In the genomic region with DNA sequence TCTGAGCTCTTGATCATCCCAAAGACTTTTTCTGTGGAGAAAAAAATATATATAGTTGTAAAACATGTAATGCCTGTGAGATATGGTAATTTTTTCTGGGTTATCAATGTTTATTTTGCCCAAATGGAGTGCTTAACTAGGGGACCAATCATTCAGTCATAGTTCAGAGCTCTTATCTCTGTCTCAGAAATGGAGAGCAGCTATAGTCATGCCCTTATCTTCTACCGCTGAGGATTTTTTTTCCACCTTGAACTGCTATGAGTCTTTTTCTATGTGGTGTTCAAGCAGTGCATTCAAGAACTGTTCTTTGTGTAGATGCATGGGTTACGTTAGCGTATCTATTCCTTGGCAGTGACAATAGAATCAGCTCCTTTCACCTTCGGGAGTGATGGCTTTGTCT, we compare ENCODE assay signal across 26 mouse cellular contexts.
A peak's percentile ranks its signal among the peaks of the same experiment; 100 is the strongest.
DNase-seq lines count a peak whose midpoint lies in the region; ATAC-seq and TF ChIP-seq lines count a peak whose summit lies in the region.
"Had no signal": no experiment of that assay in that cellular context is flagged by ENCODE, and none has a peak within 500 bp of the region (broad histone marks: within the 10 kb centered on the region; RNA-seq: fewer than 3 reads in every experiment).

No protein-coding gene starts in this region.

- ATAC-seq in intestine, embryonic 14.5 days (replicated peaks; ENCODE audit: low FRiP score, low TSS enrichment, low read depth): 0 out of 2 replicates have a peak, but pooled peaks have one; percentile 43
- no peak for ATAC-seq in intestine, postnatal 0 days
- 0 out of 2 replicates have a peak, but pooled peaks have one; percentile 26 for ATAC-seq in intestine, embryonic 16.5 days
- ATAC-seq: CD4-positive, CD25-positive, alpha-beta regulatory T cell, adult 4 months; forebrain, embryonic 14.5 days; forebrain, embryonic 16.5 days had no signal

- no peak overlapping the region for H3K4me3 ChIP-seq in intestine, embryonic 14.5 days (ENCODE audit: low read depth, low read length)
- H3K4me3 ChIP-seq in intestine, postnatal 0 days (ENCODE audit: low read depth, low read length): no peak overlapping the region
- no peak overlapping the region for H3K4me3 ChIP-seq in MEL (ENCODE audit: control insufficient read depth in 1 of 2, insufficient read depth in 1 of 2, low read depth in 2 of 2, low read length in 2 of 2)
- H3K4me3 ChIP-seq in intestine, embryonic 16.5 days (ENCODE audit: low read length): no peak overlapping the region
- H3K4me3 ChIP-seq: embryonic facial prominence, embryonic 13.5 days; embryonic facial prominence, embryonic 15.5 days; erythroblast, embryonic 14.5 days; forebrain, embryonic 10.5 days; forebrain, embryonic 12.5 days had no signal

- no peak overlapping the region for H3K4me2 ChIP-seq in intestine, embryonic 14.5 days (ENCODE audit: low read length)
- H3K4me2 ChIP-seq in intestine, postnatal 0 days (replicated peaks; ENCODE audit: low read depth): no peak overlapping the region
- no peak overlapping the region for H3K4me2 ChIP-seq in intestine, embryonic 16.5 days (ENCODE audit: low read depth, low read length)
- H3K4me2 ChIP-seq: embryonic facial prominence, embryonic 13.5 days; embryonic facial prominence, embryonic 15.5 days; forebrain, embryonic 12.5 days had no signal

- no peak for TF ChIP-seq EP300 in MEL (IDR thresholded peaks at IDR 0.05; ENCODE audit: low read depth in 1 of 2, low read length in 2 of 2)

- H3K36me3 ChIP-seq in intestine, embryonic 14.5 days (ENCODE audit: control insufficient read depth, insufficient read depth, low read length): no peaks in the 10 kb centered on the region
- H3K36me3 ChIP-seq in intestine, postnatal 0 days (ENCODE audit: control insufficient read depth, insufficient read depth): no peaks in the 10 kb centered on the region
- H3K36me3 ChIP-seq in MEL (ENCODE audit: control insufficient read depth in 1 of 2, insufficient read depth in 2 of 2, low read length in 2 of 2): no peaks in the 10 kb centered on the region; a peak in 1 of 4 replicates
- H3K36me3 ChIP-seq in intestine, embryonic 16.5 days (ENCODE audit: control insufficient read depth, insufficient read depth, low read length): no peaks in the 10 kb centered on the region
- H3K36me3 ChIP-seq: embryonic facial prominence, embryonic 13.5 days; embryonic facial prominence, embryonic 15.5 days; forebrain, embryonic 12.5 days; G1E had no signal

- WGBS in intestine, embryonic 14.5 days: 84% methylated on average over 4 of the region's 4 CpGs
- 50% methylated on average over 4 of the region's 4 CpGs for WGBS in intestine, postnatal 0 days
- WGBS in intestine, embryonic 16.5 days: 59% methylated on average over 4 of the region's 4 CpGs

- no peak for DNase-seq in intestine, embryonic 14.5 days (ENCODE audit: low spot score)
- DNase-seq in MEL (ENCODE audit: low read depth, low spot score): peak; percentile 9
- no peak for DNase-seq in kidney, postnatal 14 days
- DNase-seq: adrenal gland, adult 2 months; adrenal gland, postnatal 10 days; adrenal gland, postnatal 25 days; B cell, adult 2 months; cerebellum, adult 11 months; cerebellum, adult 18-20 months; cerebellum, adult 8-10 months; cerebellum, adult 9-11 months; cerebellum, postnatal 14 days; cerebellum, postnatal 36 days; embryo, embryonic 11 days had no signal

- no peak for TF ChIP-seq POLR2A in MEL (IDR thresholded peaks at IDR 0.05; ENCODE audit: control insufficient read depth in 1 of 2, insufficient read depth in 1 of 2, low read depth in 1 of 2, low read length in 2 of 2, poor library complexity in 1 of 2)

- H3K4me1 ChIP-seq in intestine, embryonic 14.5 days (replicated peaks; ENCODE audit: control insufficient read depth, insufficient read depth, low read length): no peaks in the 10 kb centered on the region
- no peaks in the 10 kb centered on the region for H3K4me1 ChIP-seq in intestine, postnatal 0 days (replicated peaks; ENCODE audit: control insufficient read depth, insufficient read depth, low read length)
- peaks cover 0 to 3% of the 10 kb centered on the region in 2 experiments; a peak in 1 of 4 replicates for H3K4me1 ChIP-seq in MEL (ENCODE audit: control insufficient read depth in 1 of 2, insufficient read depth in 2 of 2, low read length in 2 of 2)
- H3K4me1 ChIP-seq in intestine, embryonic 16.5 days (ENCODE audit: control insufficient read depth, insufficient read depth, low read length): 0 out of 2 replicates have a peak, but pooled peaks cover 2% of the 10 kb centered on the region
- H3K4me1 ChIP-seq: embryonic facial prominence, embryonic 13.5 days; embryonic facial prominence, embryonic 15.5 days; forebrain, embryonic 10.5 days; forebrain, embryonic 12.5 days had no signal

- H3K27me3 ChIP-seq in intestine, embryonic 14.5 days (replicated peaks; ENCODE audit: control insufficient read depth, insufficient read depth, low read length): no peaks in the 10 kb centered on the region
- H3K27me3 ChIP-seq in intestine, postnatal 0 days (replicated peaks; ENCODE audit: control insufficient read depth, insufficient read depth, low read length): no peaks in the 10 kb centered on the region
- no peaks in the 10 kb centered on the region for H3K27me3 ChIP-seq in MEL (ENCODE audit: control insufficient read depth in 1 of 2, insufficient read depth in 2 of 2, low read length in 2 of 2)
- no peaks in the 10 kb centered on the region for H3K27me3 ChIP-seq in intestine, embryonic 16.5 days (replicated peaks; ENCODE audit: control insufficient read depth, insufficient read depth, low read length)
- H3K27me3 ChIP-seq: CH12.LX; embryonic facial prominence, embryonic 13.5 days; embryonic facial prominence, embryonic 15.5 days; forebrain, embryonic 12.5 days had no signal

- no peak overlapping the region for H3K9ac ChIP-seq in intestine, embryonic 14.5 days (ENCODE audit: low read length)
- H3K9ac ChIP-seq in intestine, postnatal 0 days (ENCODE audit: low read depth, low read length): no peak overlapping the region
- H3K9ac ChIP-seq in MEL (ENCODE audit: control insufficient read depth, low read depth, low read length, poor library complexity, severe bottlenecking): no peak overlapping the region
- H3K9ac ChIP-seq in intestine, embryonic 16.5 days (ENCODE audit: low read depth, low read length): no peak overlapping the region
- H3K9ac ChIP-seq: embryonic facial prominence, embryonic 13.5 days; embryonic facial prominence, embryonic 15.5 days; forebrain, embryonic 12.5 days had no signal

- no peaks in the 10 kb centered on the region for H3K79me2 ChIP-seq in MEL (ENCODE audit: control insufficient read depth, insufficient read depth, low read length, poor library complexity)

- H3K9me3 ChIP-seq in intestine, embryonic 14.5 days (ENCODE audit: control insufficient read depth, low read length): no peaks in the 10 kb centered on the region
- H3K9me3 ChIP-seq in intestine, postnatal 0 days (ENCODE audit: control insufficient read depth): no peaks in the 10 kb centered on the region
- H3K9me3 ChIP-seq in MEL (replicated peaks; ENCODE audit: insufficient read depth, low read length): no peaks in the 10 kb centered on the region
- no peaks in the 10 kb centered on the region for H3K9me3 ChIP-seq in intestine, embryonic 16.5 days (ENCODE audit: control insufficient read depth, low read length)
- H3K9me3 ChIP-seq: embryonic facial prominence, embryonic 13.5 days; embryonic facial prominence, embryonic 15.5 days; forebrain, embryonic 10.5 days; forebrain, embryonic 12.5 days had no signal

- no peak for TF ChIP-seq CTCF in intestine, postnatal 0 days (IDR thresholded peaks at IDR 0.05; ENCODE audit: low read depth)
- no peak for TF ChIP-seq CTCF in MEL (IDR thresholded peaks at IDR 0.05 in 2 of 3, conservative IDR thresholded peaks at IDR 0.05 in 1 of 3; ENCODE audit: control insufficient read depth in 1 of 3, insufficient read depth in 1 of 3, low read depth in 2 of 3, low read length in 3 of 3, poor library complexity in 1 of 3, severe bottlenecking in 1 of 3)

- H3K27ac ChIP-seq in intestine, embryonic 14.5 days (ENCODE audit: low read depth): no peak overlapping the region
- H3K27ac ChIP-seq in intestine, postnatal 0 days (ENCODE audit: low read depth, low read length): no peak overlapping the region
- H3K27ac ChIP-seq in MEL (ENCODE audit: control insufficient read depth, low read depth, low read length): no peak overlapping the region
- H3K27ac ChIP-seq in intestine, embryonic 16.5 days (ENCODE audit: low read length): no peak overlapping the region
- H3K27ac ChIP-seq: embryonic facial prominence, embryonic 13.5 days; embryonic facial prominence, embryonic 15.5 days; forebrain, embryonic 10.5 days; forebrain, embryonic 12.5 days had no signal

- no peak for TF ChIP-seq RAD21 in MEL (IDR thresholded peaks at IDR 0.05; ENCODE audit: low read depth, low read length)

TF ChIP-seq in MEL, 35 proteins besides CTCF, POLR2A, EP300 and RAD21:
- TF ChIP-seq SIN3A (IDR thresholded peaks at IDR 0.05; ENCODE audit: low read length) (no peak), ZC3H11A (IDR thresholded peaks at IDR 0.05; ENCODE audit: low read depth, low read length) (no peak), POLR2AphosphoS2 (IDR thresholded peaks at IDR 0.05; ENCODE audit: low read length) (no peak), GATA1 (IDR thresholded peaks at IDR 0.05; ENCODE audit: low read depth, low read length) (peak; percentile 27; the same call in 1 of the 2 replicates), CHD2 (IDR thresholded peaks at IDR 0.05; ENCODE audit: low read length) (no peak), ZNF384 (IDR thresholded peaks at IDR 0.05; ENCODE audit: low read depth, low read length) (peak; percentile 57)
